ENCODE assay signal across 24 mouse cellular contexts in the genomic region with DNA sequence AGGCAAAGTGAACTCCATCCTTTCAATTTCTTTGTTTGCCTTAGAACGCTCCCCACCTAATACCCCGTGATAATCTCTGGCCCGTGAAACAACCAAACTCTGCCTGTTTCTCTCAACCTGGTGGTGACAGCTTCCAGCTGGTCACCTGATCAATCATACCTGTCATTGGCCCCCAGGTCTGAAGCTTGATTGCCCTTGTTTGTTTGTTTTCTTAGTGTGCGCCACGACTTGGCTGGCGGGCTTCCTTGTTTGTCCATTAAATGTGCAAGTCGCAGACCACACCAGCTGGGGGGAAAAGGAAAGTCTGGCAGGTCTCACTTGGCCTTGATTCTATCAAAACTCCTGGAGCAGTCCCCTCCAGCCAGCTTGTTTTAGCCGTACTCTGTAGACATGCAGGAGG.
DNase-seq lines count a peak whose midpoint lies in the region; ATAC-seq and TF ChIP-seq lines count a peak whose summit lies in the region.
"Had no signal": no experiment of that assay in that cellular context is flagged by ENCODE, and none has a peak within 500 bp of the region (broad histone marks: within the 10 kb centered on the region; RNA-seq: fewer than 3 reads in every experiment).

No protein-coding gene starts in this region.

- no peaks in the 10 kb centered on the region for H3K9me3 ChIP-seq in lung, embryonic 14.5 days (ENCODE audit: low read depth, low read length)
- no peaks in the 10 kb centered on the region for H3K9me3 ChIP-seq in limb, embryonic 12.5 days
- no peaks in the 10 kb centered on the region for H3K9me3 ChIP-seq in hindbrain, embryonic 11.5 days (ENCODE audit: control insufficient read depth, low read length)
- H3K9me3 ChIP-seq: forebrain, embryonic 10.5 days; hindbrain, embryonic 13.5 days; kidney, embryonic 15.5 days; midbrain, embryonic 12.5 days; neural tube, embryonic 13.5 days had no signal

- no peak overlapping the region for H3K27ac ChIP-seq in lung, embryonic 14.5 days (ENCODE audit: low read depth)
- 0 out of 2 replicates have a peak overlapping the region, but pooled peaks have one; percentile 20 for H3K27ac ChIP-seq in limb, embryonic 12.5 days
- no peak overlapping the region for H3K27ac ChIP-seq in hindbrain, embryonic 11.5 days (ENCODE audit: low read depth, low read length)
- H3K27ac ChIP-seq: forebrain, embryonic 10.5 days; hindbrain, embryonic 13.5 days; kidney, embryonic 15.5 days; midbrain, embryonic 12.5 days; neural tube, embryonic 13.5 days had no signal

- H3K36me3 ChIP-seq in lung, embryonic 14.5 days (ENCODE audit: insufficient read depth) = no peaks in the 10 kb centered on the region
- no peaks in the 10 kb centered on the region for H3K36me3 ChIP-seq in limb, embryonic 12.5 days
- H3K36me3 ChIP-seq in hindbrain, embryonic 11.5 days (ENCODE audit: control insufficient read depth, insufficient read depth, low read length) = no peaks in the 10 kb centered on the region
- H3K36me3 ChIP-seq: forebrain, embryonic 10.5 days; hindbrain, embryonic 13.5 days; kidney, embryonic 15.5 days; midbrain, embryonic 12.5 days; neural tube, embryonic 13.5 days had no signal

- H3K9ac ChIP-seq in lung, embryonic 14.5 days = no peak overlapping the region
- no peak overlapping the region for H3K9ac ChIP-seq in limb, embryonic 12.5 days (replicated peaks)
- H3K9ac ChIP-seq in hindbrain, embryonic 11.5 days (ENCODE audit: low read depth, low read length) = no peak overlapping the region
- H3K9ac ChIP-seq: hindbrain, embryonic 13.5 days; kidney, embryonic 15.5 days; midbrain, embryonic 12.5 days; neural tube, embryonic 13.5 days had no signal

- no peak for TF ChIP-seq CTCF in lung, embryonic 14.5 days (IDR thresholded peaks at IDR 0.05; ENCODE audit: low read depth)

- H3K4me1 ChIP-seq in lung, embryonic 14.5 days (ENCODE audit: insufficient read depth) = no peaks in the 10 kb centered on the region
- peaks cover 6% of the 10 kb centered on the region for H3K4me1 ChIP-seq in limb, embryonic 12.5 days (replicated peaks)
- no peaks in the 10 kb centered on the region for H3K4me1 ChIP-seq in hindbrain, embryonic 11.5 days (replicated peaks; ENCODE audit: control insufficient read depth, insufficient read depth, low read length)
- H3K4me1 ChIP-seq: forebrain, embryonic 10.5 days; hindbrain, embryonic 13.5 days; neural tube, embryonic 13.5 days had no signal

- no peak overlapping the region for H3K4me3 ChIP-seq in lung, embryonic 14.5 days (ENCODE audit: low read depth, low read length)
- no peak overlapping the region for H3K4me3 ChIP-seq in limb, embryonic 12.5 days (replicated peaks)
- H3K4me3 ChIP-seq in hindbrain, embryonic 11.5 days (ENCODE audit: low read depth, low read length) = no peak overlapping the region
- H3K4me3 ChIP-seq: forebrain, embryonic 10.5 days; hindbrain, embryonic 13.5 days; kidney, embryonic 15.5 days; midbrain, embryonic 12.5 days; neural tube, embryonic 13.5 days had no signal

- no peak for ATAC-seq in lung, embryonic 14.5 days (ENCODE audit: insufficient read depth)
- no peak for ATAC-seq in limb, embryonic 12.5 days (ENCODE audit: insufficient number of reproducible peaks, insufficient read depth, low FRiP score, low TSS enrichment, low read depth)
- no peak for ATAC-seq in hindbrain, embryonic 11.5 days (ENCODE audit: low FRiP score)
- ATAC-seq: forebrain, embryonic 16.5 days; lung, postnatal 0 days had no signal

- H3K27me3 ChIP-seq in lung, embryonic 14.5 days (ENCODE audit: insufficient read depth, low read length) = no peaks in the 10 kb centered on the region
- H3K27me3 ChIP-seq in limb, embryonic 12.5 days = no peaks in the 10 kb centered on the region
- H3K27me3 ChIP-seq in hindbrain, embryonic 11.5 days (ENCODE audit: control insufficient read depth, insufficient read depth, low read length) = no peaks in the 10 kb centered on the region
- H3K27me3 ChIP-seq: hindbrain, embryonic 13.5 days; kidney, embryonic 15.5 days; midbrain, embryonic 12.5 days; neural tube, embryonic 13.5 days had no signal

- WGBS in lung, embryonic 14.5 days = 8% methylated on average over 8 of the region's 8 CpGs
- 21% methylated on average over 8 of the region's 8 CpGs for WGBS in limb, embryonic 12.5 days
- WGBS in hindbrain, embryonic 11.5 days = 64% methylated on average over 8 of the region's 8 CpGs

- 0 out of 2 replicates have a peak overlapping the region, but pooled peaks have one; percentile 5 for H3K4me2 ChIP-seq in lung, embryonic 14.5 days
- no peak overlapping the region for H3K4me2 ChIP-seq in limb, embryonic 12.5 days
- H3K4me2 ChIP-seq in hindbrain, embryonic 11.5 days (replicated peaks; ENCODE audit: low read depth, low read length) = no peak overlapping the region
- H3K4me2 ChIP-seq: hindbrain, embryonic 13.5 days; kidney, embryonic 15.5 days; midbrain, embryonic 12.5 days; neural tube, embryonic 13.5 days had no signal

- peak; percentile 9 to 12 for DNase-seq in cerebellum, postnatal 14 days
- DNase-seq in cerebellum, adult 9-11 months = no peak
- DNase-seq in lung, embryonic 14.5 days = no peak
- DNase-seq in lung, postnatal 10 days = no peak
- DNase-seq in embryo, embryonic 9.5 days (ENCODE audit: extremely low spot score) = peak; percentile 24
- no peak for DNase-seq in hindbrain, embryonic 11.5 days (ENCODE audit: low spot score)
- DNase-seq: adrenal gland, postnatal 10 days; cerebellum, adult 8-10 months; gastrocnemius, postnatal 25 days; heart, adult 18-20 months; heart, postnatal 14 days; kidney, adult 11 months; layer of hippocampus, adult 9-11 months; right cerebral cortex, postnatal 4 days; thymus, adult 18-20 months; thymus, postnatal 4 days had no signal

Comparison
In these comparisons a context has a peak if more than half of its experiments do, and no peak if none do; other contexts are left out.
1. DNase-seq: peak in cerebellum, postnatal 14 days (2 of 2) and embryo, embryonic 9.5 days (single experiment); none in cerebellum, adult 9-11 months (single experiment), lung, embryonic 14.5 days (single experiment), lung, postnatal 10 days (single experiment) and hindbrain, embryonic 11.5 days (single experiment).